Mouse (Mus musculus) brown adipose tissue, adult 24 weeks (tissue): ENCODE results near the gene Tiparp. TPM values are rescaled to one million over a fixed set of nuclear protein-coding genes. Genes with fewer than 3 reads are reported as not detected.
A peak's percentile ranks its signal among the peaks of the same experiment; 100 is the strongest.

Experiments used
- H3K27ac ChIP-seq: fragments of 200-500 bp; replicated peaks from 2 replicates; pipeline ENCODE4 v1.5.1; 2012; ENCODE audit warnings: low read depth, mild to moderate bottlenecking, low read length
- H3K4me1 ChIP-seq: fragments of 200-500 bp; 2 replicates; pipeline ENCODE4 v1.6.1; 2012; ENCODE audit warnings: low read length, mixed read lengths; ENCODE audit not compliant: control insufficient read depth, insufficient read depth, insufficient read length
- H3K4me3 ChIP-seq: fragments of 200-500 bp; 2 replicates; pipeline ENCODE4 v1.5.1; 2012; ENCODE audit warnings: low read depth, mild to moderate bottlenecking, low read length, moderate library complexity; ENCODE audit not compliant: insufficient read depth
- polyA plus RNA-seq: library from polyadenylated mRNA; stranded (reverse); fragments of >200 nt; gene quantifications from 2 replicates; pipeline ENCODE4 v1.2.4, GENCODE M21; 2012; ENCODE audit not compliant: missing spikeins, insufficient read depth, insufficient read length

The Tiparp gene
- polyA plus RNA-seq, 1 experiment = 36.1 TPM

- H3K27ac ChIP-seq = no peak overlapping the region
- H3K4me3 ChIP-seq = peak overlapping the region; percentile 26
These were observed 57.7 kb downstream of the Tiparp start for GRCm38 (mm10) chr3:65585823-65586482.

DNA sequence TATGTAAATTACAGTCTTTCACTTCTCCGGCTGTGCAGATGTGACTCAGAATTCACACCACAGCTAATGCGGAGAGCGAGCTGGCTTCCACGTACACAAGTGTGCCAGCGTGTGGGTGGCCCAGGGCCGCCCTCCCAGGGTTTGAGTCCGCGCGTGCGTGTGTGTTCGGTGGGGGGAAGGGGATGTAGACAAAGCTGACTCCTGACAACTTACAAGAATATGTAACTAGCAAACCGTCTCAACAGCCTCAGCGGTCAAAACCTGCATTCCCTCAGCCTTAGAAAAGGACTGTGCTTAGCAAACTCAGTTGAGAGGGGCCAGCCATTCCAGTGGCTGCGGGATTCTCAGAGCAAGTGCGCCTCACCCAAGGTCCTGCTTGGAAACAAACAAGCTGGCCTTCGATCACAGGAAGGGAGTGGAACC, 58.3 kb downstream of the Tiparp start:
- H3K4me1 ChIP-seq = no peaks in the 10 kb centered on the region
- no peak overlapping the region for H3K27ac ChIP-seq
- peak overlapping the region; percentile 26 for H3K4me3 ChIP-seq

More at GRCm38 (mm10) chr3:65585823-65586482, 57.7 kb downstream of the Tiparp start:
- no peaks in the 10 kb centered on the region for H3K4me1 ChIP-seq

- no peaks in the 10 kb centered on the region for H3K4me1 ChIP-seq
- no peak overlapping the region for H3K27ac ChIP-seq
- H3K4me3 ChIP-seq = no peak overlapping the region
These were observed 58.8 kb downstream of the Tiparp start for GRCm38 (mm10) chr3:65586966-65587365.

DNA sequence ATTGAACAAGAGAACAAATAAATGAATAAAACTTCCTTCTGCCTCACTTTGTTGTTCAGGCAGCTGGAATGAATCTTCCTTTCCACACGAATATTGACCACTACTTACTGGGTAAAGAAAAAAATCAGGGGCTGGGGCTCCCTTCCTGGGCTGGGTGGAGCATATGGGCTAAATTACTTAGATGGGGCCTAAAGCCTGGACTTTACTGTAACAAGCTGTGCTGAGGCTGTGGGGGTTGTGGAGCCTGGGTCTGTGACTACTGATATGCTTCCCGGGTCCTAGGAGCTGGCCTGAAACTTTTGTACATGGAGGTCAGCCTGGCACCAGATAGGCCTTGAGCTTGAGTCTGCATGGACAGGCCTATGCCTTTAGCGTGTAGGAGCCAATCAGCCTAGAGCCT, 60.2 kb downstream of the Tiparp start:
- Histone ChIP-seq H3K4me3 (no peak overlapping the region), H3K4me1 (no peaks in the 10 kb centered on the region), H3K27ac (no peak overlapping the region)

- no peaks in the 10 kb centered on the region for H3K4me1 ChIP-seq
- H3K27ac ChIP-seq = no peak overlapping the region
- no peak overlapping the region for H3K4me3 ChIP-seq
These were observed 64.6 kb downstream of the Tiparp start for GRCm38 (mm10) chr3:65592850-65593249.

DNA sequence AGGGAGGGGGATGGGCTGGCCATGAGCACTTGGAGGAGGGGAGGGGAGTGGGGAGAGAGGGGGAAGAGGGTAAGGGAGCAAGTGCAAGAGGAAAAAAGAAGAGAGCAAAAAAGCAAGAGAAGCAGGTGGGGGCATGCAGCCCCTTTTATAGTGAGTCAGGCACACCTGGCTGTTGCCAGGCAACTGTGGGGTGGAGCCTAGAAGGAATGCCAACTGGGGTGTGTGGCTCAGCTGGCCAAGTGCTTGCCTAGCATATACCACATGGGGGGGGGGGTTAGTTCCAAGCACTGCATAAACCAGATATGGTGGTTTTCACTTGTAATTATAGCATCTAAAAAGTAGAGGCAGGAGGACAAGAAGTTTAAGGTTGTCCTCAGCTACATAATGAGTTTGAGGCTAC, 66.3 kb downstream of the Tiparp start:
- Histone ChIP-seq H3K4me3 (no peak overlapping the region), H3K27ac (no peak overlapping the region), H3K4me1 (peaks cover 3% of the 10 kb centered on the region; the same call in 1 of the 2 replicates)

- Histone ChIP-seq H3K4me3 (no peak overlapping the region), H3K27ac (no peak overlapping the region), H3K4me1 (peaks cover 3% of the 10 kb centered on the region; the same call in 1 of the 2 replicates)
These were observed 67.0 kb downstream of the Tiparp start for GRCm38 (mm10) chr3:65595196-65595595.

DNA sequence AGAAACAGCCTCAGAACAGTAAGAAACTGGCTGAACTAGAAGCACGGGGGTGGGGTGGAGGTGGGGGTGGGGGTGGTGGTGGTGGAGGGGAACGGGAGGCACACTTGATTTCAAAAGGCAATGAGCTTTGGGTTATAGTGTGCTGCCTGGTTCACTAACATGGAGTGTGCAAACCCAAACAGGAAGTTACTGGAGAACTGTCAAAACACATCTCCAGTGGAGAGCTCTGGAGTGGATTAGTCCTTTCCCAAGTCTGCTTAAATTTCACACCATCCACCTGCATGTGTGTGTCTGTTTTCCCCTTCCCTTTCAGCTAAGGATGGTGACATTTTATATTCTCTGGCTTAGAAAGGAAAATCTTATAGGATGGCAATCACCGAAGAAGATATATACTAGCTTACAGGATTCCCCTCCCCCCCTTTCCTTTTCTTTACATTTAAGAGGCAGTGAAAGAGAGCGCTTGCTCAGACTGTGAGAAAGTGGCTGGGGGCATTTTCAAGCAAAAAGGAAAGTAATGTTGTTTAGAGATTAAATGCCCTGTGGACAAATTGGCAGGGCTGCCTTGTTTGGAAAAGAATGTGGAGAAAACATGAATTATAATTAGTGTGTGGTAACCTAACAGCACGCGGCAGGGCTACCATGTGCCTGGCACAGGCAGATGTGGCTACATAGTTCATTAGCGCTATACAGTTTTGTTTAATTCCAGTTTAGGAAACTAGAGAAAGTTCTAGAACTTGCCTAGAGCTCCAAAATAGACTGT, 70.0 kb downstream of the Tiparp start:
- Histone ChIP-seq H3K4me3 (no peak overlapping the region), H3K27ac (peak overlapping the region; percentile 58), H3K4me1 (peaks cover 3% of the 10 kb centered on the region; the same call in 1 of the 2 replicates)

GRCm38 (mm10) chr3:65599151-65599550, 70.9 kb downstream of the Tiparp start:
- peaks cover 3% of the 10 kb centered on the region; the same call in 1 of the 2 replicates for H3K4me1 ChIP-seq
- H3K27ac ChIP-seq = no peak overlapping the region
- no peak overlapping the region for H3K4me3 ChIP-seq

- Histone ChIP-seq H3K4me3 (no peak overlapping the region), H3K27ac (no peak overlapping the region), H3K4me1 (peaks cover 6% of the 10 kb centered on the region)
These were observed 73.3 kb downstream of the Tiparp start for GRCm38 (mm10) chr3:65601291-65602050.

GRCm38 (mm10) chr3:65603392-65604055, 75.3 kb downstream of the Tiparp start:
- Histone ChIP-seq H3K4me1 (peaks cover 4% of the 10 kb centered on the region), H3K27ac (no peak overlapping the region), H3K4me3 (no peak overlapping the region)

Other genes with a start within 250 kb of the Tiparp start
- gene Ssr3, start 135.8 kb upstream of the Tiparp start, polyA plus RNA-seq = 121 and 123 TPM in 2 replicates
- 5.7 and 7.6 TPM in 2 replicates for gene Lekr1, start 137.8 kb downstream of the Tiparp start, polyA plus RNA-seq